Mouse (Mus musculus) urinary bladder, adult 2 months (tissue): ENCODE data around the gene Anxa4. TPM values are rescaled to one million over a fixed set of nuclear protein-coding genes. Genes with fewer than 3 reads are reported as not detected.

Experiments
- DNase-seq: peaks from one replicate; pipeline ENCODE4 v3.0.0; 2022; ENCODE audit warnings: low spot score
- polyA plus RNA-seq: library from polyadenylated mRNA; depleted of rRNA; stranded (reverse); fragments of >200 nt; gene quantifications from 2 replicates; pipeline ENCODE4 v1.2.3, GENCODE M21; 2012

Anxa4 gene
- polyA plus RNA-seq, 1 experiment: 144 TPM

GRCm38 (mm10) chr6:86752843-86753485 is 40.4 kb downstream of the Anxa4 start:
- no peak for DNase-seq

GRCm38 (mm10) chr6:86750961-86751360 is 42.4 kb downstream of the Anxa4 start:
- no peak for DNase-seq

- no peak for DNase-seq
These were observed 43.6 kb downstream of the Anxa4 start for GRCm38 (mm10) chr6:86749817-86750216.

GRCm38 (mm10) chr6:86747171-86747570 is 46.2 kb downstream of the Anxa4 start:
- no peak for DNase-seq

GRCm38 (mm10) chr6:86740652-86741051 is 52.7 kb downstream of the Anxa4 start:
- DNase-seq: no peak

DNA sequence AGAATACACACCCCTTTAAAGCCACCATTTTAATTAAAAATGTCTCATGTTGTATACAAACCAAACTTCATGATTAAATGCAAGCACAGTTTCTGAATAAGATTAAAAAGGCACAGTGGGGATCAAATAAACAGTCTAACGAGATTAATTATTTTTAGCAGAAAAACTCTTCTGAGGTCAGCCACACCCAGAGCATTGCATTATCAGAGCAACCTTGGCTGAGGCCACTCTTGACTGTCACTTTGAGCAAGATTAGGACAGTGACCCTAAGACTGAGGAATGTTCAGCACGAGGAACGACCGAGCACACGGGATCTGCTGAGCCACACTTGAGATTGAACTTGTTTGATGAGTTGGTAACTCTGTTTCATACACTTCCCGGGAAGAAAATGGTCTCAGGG is 56.6 kb downstream of the Anxa4 start:
- DNase-seq: no peak

- no peak for DNase-seq
These were observed 57.1 kb downstream of the Anxa4 start for GRCm38 (mm10) chr6:86736313-86736712.

GRCm38 (mm10) chr6:86733183-86733876 is 60.1 kb downstream of the Anxa4 start, which contains the start of gene Gmcl1:
Gene Gmcl1 (minus strand): TSS chr6:86733383.
- DNase-seq: peak; percentile 84

DNA sequence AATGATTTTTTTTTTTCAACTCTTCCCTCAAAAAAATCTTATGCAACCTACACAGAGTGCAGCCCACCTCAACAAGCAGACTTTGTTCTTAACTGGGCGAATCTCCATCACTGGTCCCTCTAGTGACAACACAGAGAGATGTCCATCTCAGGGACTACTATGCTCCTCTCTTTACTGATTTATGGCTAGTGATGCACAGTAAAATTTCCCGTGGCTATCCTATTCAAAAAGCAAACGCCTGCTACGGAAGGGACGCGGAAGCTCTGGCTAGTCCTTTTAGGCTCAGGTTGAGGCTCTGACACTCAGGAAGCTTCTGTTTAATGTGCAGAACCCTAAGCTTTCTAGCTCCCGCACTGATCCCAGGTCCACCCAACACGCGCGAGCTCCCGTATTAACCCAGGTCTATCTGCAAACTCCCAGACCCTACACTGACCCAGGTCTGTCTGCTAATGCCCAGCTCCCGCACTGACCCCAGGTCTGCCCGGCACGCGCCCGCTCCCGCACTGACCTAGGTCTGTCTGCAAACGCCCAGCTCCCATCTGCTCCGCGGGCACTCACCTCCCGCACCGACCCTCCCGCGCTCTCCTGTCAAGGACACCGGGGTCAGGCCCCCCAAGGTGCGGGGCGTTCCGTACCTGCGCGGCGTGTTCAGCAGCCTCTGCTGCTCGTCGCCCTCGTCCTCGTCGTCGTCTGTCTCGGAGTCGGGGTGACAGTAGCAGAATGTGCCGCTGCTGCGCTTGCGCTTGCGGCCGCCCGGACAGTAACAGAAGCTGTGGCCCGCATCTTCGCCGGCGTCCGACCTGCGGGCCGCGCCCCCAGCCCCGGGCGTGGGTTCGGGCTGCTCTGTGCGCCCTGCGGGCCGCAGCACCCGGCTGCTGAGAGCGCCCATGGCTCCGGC is 60.9 kb downstream of the Anxa4 start:
- no peak for DNase-seq

- DNase-seq: no peak
These were observed 64.7 kb downstream of the Anxa4 start for GRCm38 (mm10) chr6:86728711-86729110.

- DNase-seq: no peak
These were observed 71.4 kb downstream of the Anxa4 start for GRCm38 (mm10) chr6:86721977-86722376.

GRCm38 (mm10) chr6:86708072-86708774 is 85.2 kb downstream of the Anxa4 start:
- DNase-seq: no peak

DNA sequence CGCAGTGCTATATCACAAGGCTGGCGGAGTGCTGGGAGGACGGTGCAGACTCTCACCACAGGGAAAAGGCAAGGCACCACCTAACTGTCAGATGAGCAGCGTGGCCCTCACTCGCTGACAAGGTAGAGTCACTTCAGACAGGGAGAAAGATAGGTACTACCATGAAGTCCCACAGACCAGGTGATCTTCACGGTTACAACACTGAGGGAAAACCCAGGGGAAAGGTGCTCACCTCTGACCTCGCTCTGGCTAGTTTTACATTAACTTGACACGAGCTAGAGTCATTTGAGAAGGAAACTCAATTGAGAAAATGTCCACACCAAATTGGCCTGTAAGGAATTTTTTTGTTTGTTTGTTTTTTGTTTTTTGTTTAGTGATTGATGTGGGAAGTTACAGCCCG is 90.8 kb downstream of the Anxa4 start:
- no peak for DNase-seq

GRCm38 (mm10) chr6:86697903-86698302 is 95.5 kb downstream of the Anxa4 start:
- no peak for DNase-seq

DNA sequence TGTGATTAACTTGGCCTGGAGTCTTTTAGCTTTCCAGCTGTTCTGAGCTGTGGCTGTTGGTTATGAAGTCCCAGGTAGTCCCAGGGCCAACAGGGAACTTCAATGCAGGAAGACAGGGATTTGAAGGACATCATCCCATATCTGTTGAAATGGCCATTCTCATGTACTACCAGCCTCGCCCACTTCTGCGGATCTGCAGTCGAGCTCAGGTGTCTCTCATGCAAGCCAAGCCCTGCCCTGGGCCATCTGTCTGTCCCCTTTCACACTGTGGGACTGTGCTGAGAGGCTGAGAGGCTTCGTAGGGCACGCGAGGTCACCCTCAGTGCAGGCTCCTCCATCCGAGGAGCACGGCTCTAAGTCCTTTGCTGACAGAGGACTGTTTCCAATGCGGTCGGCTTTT is 97.2 kb downstream of the Anxa4 start:
- DNase-seq: no peak

GRCm38 (mm10) chr6:86694465-86694864 is 98.9 kb downstream of the Anxa4 start:
- no peak for DNase-seq

DNA sequence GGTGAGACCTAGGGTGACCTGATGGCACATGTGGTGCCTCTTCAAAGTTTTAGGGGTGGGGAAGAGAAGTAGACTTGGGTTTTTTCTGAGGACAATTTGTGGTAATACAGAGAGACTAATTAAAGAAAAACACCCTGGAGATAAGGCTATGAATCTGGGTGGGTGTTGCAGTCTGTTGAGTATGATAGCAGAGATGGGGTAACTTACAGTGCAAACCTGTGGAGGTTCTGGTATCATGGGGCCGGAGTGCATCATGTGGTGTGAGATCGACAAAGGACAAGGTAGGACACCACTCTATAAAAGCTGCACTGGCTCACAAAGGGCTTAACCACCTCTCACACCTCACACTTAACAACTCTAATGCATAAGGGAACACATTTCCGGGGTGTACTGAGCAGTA is 103.7 kb downstream of the Anxa4 start:
- DNase-seq: no peak

DNA sequence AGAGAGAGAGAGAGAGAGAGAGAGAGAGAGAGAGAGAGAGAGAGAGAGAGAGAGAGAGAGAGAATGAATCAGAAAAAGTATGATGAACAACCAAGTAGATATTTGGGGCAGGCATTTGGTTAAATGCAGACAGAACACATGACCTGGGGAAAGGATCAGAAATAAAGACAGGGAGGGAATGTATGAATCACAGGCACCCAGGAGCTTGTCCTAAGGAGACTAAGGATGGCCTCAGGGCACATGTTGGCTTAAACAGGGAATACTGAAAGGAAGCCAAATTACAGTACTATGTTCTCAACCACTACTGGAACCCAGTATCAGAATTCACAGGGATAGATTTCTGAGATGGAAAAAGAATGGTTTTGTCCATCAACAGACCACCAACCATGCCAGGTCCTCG is 106.4 kb downstream of the Anxa4 start:
- no peak for DNase-seq
